Mouse (Mus musculus) midbrain, postnatal 0 days (tissue): ENCODE data around the gene Igf2r. TPM values are rescaled to one million over a fixed set of nuclear protein-coding genes. Genes with fewer than 3 reads are reported as not detected.

Experiments used
- ATAC-seq: fragments of 200-750 bp; cut with Nextera tagmentation; 2 replicates; pipeline ENCODE4 v1.8.0; 2017; ENCODE audit warnings: moderate number of reproducible peaks, mild to moderate bottlenecking, moderate TSS enrichment, moderate library complexity; ENCODE audit not compliant: low FRiP score
- DNase-seq: peaks from one replicate; pipeline ENCODE4 v3.0.0-alpha.2; 2015; ENCODE audit warnings: low spot score
- H3K27ac ChIP-seq: fragments of 300-500 bp; sonication (generic); 2 replicates; pipeline ENCODE4 v1.5.1; 2014; ENCODE audit warnings: low read depth, mild to moderate bottlenecking, low read length, mixed read lengths
- H3K27me3 ChIP-seq: fragments of 300-500 bp; sonication (generic); 2 replicates; pipeline ENCODE4 v1.6.1; 2014; ENCODE audit warnings: low read length, control low read depth, mixed read lengths; ENCODE audit not compliant: insufficient read depth
- H3K36me3 ChIP-seq: fragments of 300-500 bp; sonication (generic); 2 replicates; pipeline ENCODE4 v1.6.1; 2014; ENCODE audit warnings: low read length, control low read depth, mixed read lengths; ENCODE audit not compliant: insufficient read depth
- H3K4me1 ChIP-seq: fragments of 300-500 bp; sonication (generic); 2 replicates; pipeline ENCODE4 v1.6.1; 2014; ENCODE audit warnings: mild to moderate bottlenecking, control low read depth, antibody characterized with exemption, low read length, mixed read lengths; ENCODE audit not compliant: insufficient read depth
- H3K4me2 ChIP-seq: fragments of 300-500 bp; sonication (generic); 2 replicates; pipeline ENCODE4 v1.6.1; 2014; ENCODE audit warnings: low read depth, mild to moderate bottlenecking, low read length, mixed read lengths; ENCODE audit not compliant: poor library complexity, severe bottlenecking
- H3K4me3 ChIP-seq: fragments of 300-500 bp; sonication (generic); 2 replicates; pipeline ENCODE4 v1.5.1; 2014; ENCODE audit warnings: low read depth, mild to moderate bottlenecking, low read length, moderate library complexity
- H3K9ac ChIP-seq: fragments of 300-500 bp; sonication (generic); replicated peaks from 2 replicates; pipeline ENCODE4 v1.6.1; 2014; ENCODE audit warnings: mild to moderate bottlenecking, low read length, moderate library complexity, mixed read lengths; ENCODE audit not compliant: poor library complexity, severe bottlenecking
- H3K9me3 ChIP-seq: fragments of 300-500 bp; sonication (generic); 2 replicates; pipeline ENCODE4 v1.6.1; 2016; ENCODE audit warnings: low read length, control low read depth
- CTCF ChIP-seq: IDR thresholded peaks from 2 replicates; pipeline ENCODE4 v1.5.1; 2016; ENCODE audit warnings: antibody characterized with exemption, mild to moderate bottlenecking
- WGBS: fragments of 180-500 bp; shearing (Covaris S2); extraction: QIAGEN DNeasy Blood & Tissue Kit; methylation state at CpG from one replicate; pipeline ENCODE4 v1.1.7; 2014; 5-methylcytosine and 5-hydroxymethylcytosine counted together
- polyA plus RNA-seq: library from polyadenylated mRNA; unstranded; fragments of >200 nt; fragmentation: Nextera tagmentation; extraction: Ambion mirVana; gene quantifications from 2 replicates; pipeline ENCODE4 v1.2.1, GENCODE M21; 2015
- total RNA-seq: library from RNA; depleted of rRNA; stranded (reverse); fragments of >200 nt; gene quantifications from 2 replicates; pipeline ENCODE4 v1.2.3, GENCODE M21; 2014

Igf2r gene
- total and polyA plus RNA-seq, 2 experiments from 2014 or later: 5.4 to 31.7 TPM

DNA sequence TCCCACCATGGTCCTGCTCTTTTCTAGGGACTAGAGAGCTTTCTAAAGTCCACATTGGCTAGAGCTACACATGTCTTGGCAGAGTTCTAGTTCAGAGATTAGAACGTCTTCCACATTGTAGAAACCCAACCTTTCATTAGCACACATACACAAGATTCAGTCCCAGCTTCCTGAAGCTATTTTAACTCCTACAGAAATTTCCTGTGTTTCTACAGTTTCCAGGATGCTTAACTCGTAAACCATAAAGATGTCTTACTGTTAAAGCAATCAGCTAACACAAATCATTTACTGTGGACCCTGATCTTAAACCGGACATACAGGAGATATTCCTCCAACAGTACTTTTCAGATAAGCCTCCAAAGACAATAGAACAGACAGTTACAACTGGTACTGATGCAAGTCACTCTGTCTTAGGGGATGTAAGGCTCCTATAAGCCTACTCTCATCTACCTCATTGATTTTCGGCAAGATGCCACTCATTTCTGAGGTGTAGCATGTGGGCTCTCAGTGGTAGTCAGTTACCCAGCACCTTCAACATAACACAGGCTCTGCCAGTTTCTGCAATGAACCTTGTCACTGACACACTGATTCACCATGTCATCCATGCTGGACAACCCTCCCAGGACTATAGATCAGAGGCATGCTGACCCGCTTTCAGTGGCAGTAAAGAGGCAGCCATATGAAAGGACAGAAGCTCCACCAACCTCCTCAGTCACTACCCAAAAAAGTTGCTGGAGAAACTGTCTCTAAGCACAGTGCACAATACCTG lies 48.2 kb downstream of the Igf2r start:
- H3K36me3 ChIP-seq: peaks cover 30% of the 10 kb centered on the region; the same call in 1 of the 2 replicates
- no peak for TF ChIP-seq CTCF
- 89% methylated on average over 5 of the region's 5 CpGs for WGBS

DNA sequence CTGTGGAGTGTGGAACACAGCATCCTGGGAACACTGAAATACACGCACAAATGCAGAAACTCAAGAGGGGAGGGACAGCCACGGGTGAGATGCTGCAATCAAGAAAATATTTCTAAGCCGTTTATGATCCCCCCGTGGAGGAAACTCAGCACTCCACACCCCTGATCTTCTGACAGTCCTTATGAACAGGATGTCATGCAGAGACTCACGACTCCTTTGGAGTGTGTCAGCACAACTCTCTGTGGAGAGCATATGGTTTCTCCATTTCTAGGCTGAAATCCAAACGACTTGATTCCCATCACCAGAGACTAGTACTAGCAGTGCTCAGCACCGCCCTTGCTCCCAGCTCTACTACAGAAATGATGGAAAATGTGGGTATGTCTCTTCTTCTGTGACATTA lies 51.2 kb downstream of the Igf2r start:
- Histone ChIP-seq H3K4me2 (no peak overlapping the region), H3K27ac (no peak overlapping the region), H3K9ac (no peak overlapping the region), H3K4me3 (no peak overlapping the region), H3K9me3 (no peaks in the 10 kb centered on the region), H3K36me3 (peaks cover 46% of the 10 kb centered on the region), H3K4me1 (no peaks in the 10 kb centered on the region), H3K27me3 (no peaks in the 10 kb centered on the region)
- DNase-seq: peak; percentile 65
- 79% methylated on average over 7 of the region's 7 CpGs for WGBS
- TF ChIP-seq CTCF: no peak
- no peak for ATAC-seq

More for the DNA sequence above, 48.2 kb downstream of the Igf2r start:
- Histone ChIP-seq H3K4me2 (no peak overlapping the region), H3K9ac (no peak overlapping the region), H3K4me3 (no peak overlapping the region), H3K27me3 (no peaks in the 10 kb centered on the region), H3K27ac (no peak overlapping the region), H3K9me3 (no peaks in the 10 kb centered on the region), H3K4me1 (no peaks in the 10 kb centered on the region)
- DNase-seq: no peak
- no peak for ATAC-seq

- Histone ChIP-seq H3K4me3 (no peak overlapping the region), H3K9me3 (no peaks in the 10 kb centered on the region), H3K36me3 (peaks cover 48% of the 10 kb centered on the region), H3K27ac (no peak overlapping the region), H3K27me3 (no peaks in the 10 kb centered on the region), H3K4me1 (no peaks in the 10 kb centered on the region), H3K4me2 (no peak overlapping the region), H3K9ac (no peak overlapping the region)
- DNase-seq (no peak), ATAC-seq (no peak)
- 93% methylated on average over 4 of the region's 4 CpGs for WGBS
- no peak for TF ChIP-seq CTCF
Measured at GRCm38 (mm10) chr17:12717445-12717844, 52.0 kb downstream of the Igf2r start.

DNA sequence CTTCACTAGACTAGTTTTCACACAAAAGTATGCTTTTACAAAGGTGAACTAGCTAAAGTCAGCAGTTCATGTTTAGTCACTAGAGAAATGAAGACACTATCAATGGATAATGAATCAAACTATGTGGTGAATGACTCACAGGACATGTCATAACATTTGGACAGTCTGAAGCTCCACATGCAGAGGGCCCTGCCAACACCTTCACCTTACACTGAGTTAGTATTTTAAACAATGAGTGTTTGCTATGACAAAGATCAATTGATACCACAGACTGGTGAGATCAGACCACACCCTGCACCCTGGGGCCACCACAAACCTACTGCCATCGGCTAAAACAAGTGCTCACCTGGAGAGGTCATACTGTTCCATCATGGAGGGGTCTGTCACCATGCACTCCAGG lies 54.4 kb downstream of the Igf2r start:
- no peak for DNase-seq
- H3K4me2 ChIP-seq: no peak overlapping the region
- H3K4me1 ChIP-seq: no peaks in the 10 kb centered on the region
- H3K27me3 ChIP-seq: no peaks in the 10 kb centered on the region
- no peak for ATAC-seq
- no peaks in the 10 kb centered on the region for H3K9me3 ChIP-seq
- 73% methylated on average over 1 of the region's 1 CpGs for WGBS
- H3K27ac ChIP-seq: no peak overlapping the region
- H3K36me3 ChIP-seq: peaks cover 56% of the 10 kb centered on the region
- no peak for TF ChIP-seq CTCF
- H3K9ac ChIP-seq: no peak overlapping the region
- H3K4me3 ChIP-seq: no peak overlapping the region

DNA sequence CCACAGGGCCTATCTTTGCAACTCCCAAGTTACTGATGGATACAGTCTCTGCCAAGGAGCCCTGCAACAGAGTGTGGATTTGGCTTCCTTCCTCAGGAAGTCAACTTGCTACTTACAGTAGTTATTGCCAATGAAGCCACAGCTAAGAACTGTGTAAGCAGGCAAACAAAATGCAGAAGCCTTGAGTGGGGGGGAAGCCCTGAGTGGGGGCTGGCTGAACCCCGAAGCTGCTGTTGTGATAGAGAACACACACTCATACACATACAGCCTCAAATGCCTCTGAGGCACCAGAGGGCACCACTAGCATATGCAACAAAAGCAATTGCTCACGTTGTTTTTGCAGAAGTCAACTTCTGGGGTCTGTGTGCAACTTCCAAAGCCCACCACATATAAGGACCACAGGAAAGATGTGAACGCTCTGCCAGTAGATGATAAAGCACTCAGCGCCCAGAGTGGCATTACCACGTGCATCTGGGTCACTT lies 55.3 kb downstream of the Igf2r start:
- no peaks in the 10 kb centered on the region for H3K9me3 ChIP-seq
- no peaks in the 10 kb centered on the region for H3K27me3 ChIP-seq
- H3K4me3 ChIP-seq: no peak overlapping the region
- H3K9ac ChIP-seq: no peak overlapping the region
- DNase-seq (no peak), ATAC-seq (no peak)
- no peak overlapping the region for H3K27ac ChIP-seq
- peaks cover 58% of the 10 kb centered on the region for H3K36me3 ChIP-seq
- TF ChIP-seq CTCF: peak; percentile 46
- WGBS: 87% methylated on average over 5 of the region's 5 CpGs
- no peaks in the 10 kb centered on the region for H3K4me1 ChIP-seq
- H3K4me2 ChIP-seq: no peak overlapping the region

DNA sequence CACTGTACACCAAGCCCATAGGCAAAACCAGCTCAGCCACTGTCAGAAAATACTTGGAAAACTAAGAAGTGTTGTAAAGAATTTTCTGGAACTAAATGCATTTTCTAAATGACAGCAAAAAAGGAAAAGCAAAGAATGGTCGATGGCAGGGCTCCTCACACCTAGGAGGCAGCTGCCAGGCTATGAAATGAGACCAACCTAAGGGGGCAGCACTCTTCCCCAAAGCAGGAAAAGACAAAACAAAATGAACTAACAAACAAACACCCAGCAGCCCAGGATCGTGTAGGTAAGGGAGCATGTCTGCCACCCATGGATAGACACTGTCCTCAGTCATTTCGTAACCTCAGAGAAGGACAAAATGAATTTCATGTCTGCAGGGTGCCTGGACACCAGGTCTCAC lies 56.5 kb downstream of the Igf2r start:
- Histone ChIP-seq H3K4me1 (no peaks in the 10 kb centered on the region), H3K27me3 (no peaks in the 10 kb centered on the region), H3K36me3 (peaks cover 52% of the 10 kb centered on the region), H3K27ac (no peak overlapping the region), H3K4me3 (no peak overlapping the region), H3K9me3 (no peaks in the 10 kb centered on the region), H3K9ac (no peak overlapping the region), H3K4me2 (no peak overlapping the region)
- no peak for TF ChIP-seq CTCF
- DNase-seq: no peak
- ATAC-seq: no peak
- WGBS: 87% methylated on average over 3 of the region's 3 CpGs
